Mouse (Mus musculus) adrenal gland, adult (tissue): Measurements from ENCODE around the gene Ebf3.
A peak's percentile ranks its signal among the peaks of the same experiment; 100 is the strongest.

Source experiments
- DNase-seq, 2 experiments: peaks; one replicate each; pipeline ENCODE4 v3.0.0; 2022 to 2023; ENCODE audit warnings: low spot score in 1 of 2; ENCODE audit not compliant: inconsistent age in 2 of 2

The Ebf3 gene

GRCm38 (mm10) chr7:137312166-137312932 is 1.9 kb downstream of the Ebf3 start:
- peak in 1 of 2 experiments; percentile 55 for DNase-seq

- DNase-seq: peak in 1 of 2 experiments; percentile 49
These were observed 2.7 kb downstream of the Ebf3 start for GRCm38 (mm10) chr7:137311341-137312110.

DNA sequence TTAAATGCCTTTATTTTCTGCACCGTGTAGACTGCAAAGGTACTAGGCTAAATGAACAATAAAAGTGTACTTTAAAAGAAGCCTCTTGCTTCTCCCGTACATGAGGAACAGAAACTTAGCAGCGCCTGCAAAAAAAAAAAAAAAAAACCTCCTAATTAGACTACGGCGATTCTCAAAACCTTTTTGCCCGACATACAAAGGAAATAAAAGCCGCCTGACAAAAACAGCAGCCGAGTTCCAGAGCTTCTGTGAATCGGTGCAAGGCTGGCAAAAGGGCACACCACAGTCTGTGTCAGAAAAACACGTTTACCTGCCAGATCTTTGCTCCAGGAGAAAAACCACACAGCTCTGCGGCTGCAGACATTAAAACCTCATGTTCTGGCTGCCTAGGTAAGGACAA is 3.4 kb downstream of the Ebf3 start:
- no peak for DNase-seq

GRCm38 (mm10) chr7:137310091-137310761 is 4.0 kb downstream of the Ebf3 start:
- DNase-seq: peak in 1 of 2 experiments; percentile 55

GRCm38 (mm10) chr7:137309071-137310066 is 4.9 kb downstream of the Ebf3 start:
- DNase-seq: peak in 1 of 2 experiments; percentile 48

DNA sequence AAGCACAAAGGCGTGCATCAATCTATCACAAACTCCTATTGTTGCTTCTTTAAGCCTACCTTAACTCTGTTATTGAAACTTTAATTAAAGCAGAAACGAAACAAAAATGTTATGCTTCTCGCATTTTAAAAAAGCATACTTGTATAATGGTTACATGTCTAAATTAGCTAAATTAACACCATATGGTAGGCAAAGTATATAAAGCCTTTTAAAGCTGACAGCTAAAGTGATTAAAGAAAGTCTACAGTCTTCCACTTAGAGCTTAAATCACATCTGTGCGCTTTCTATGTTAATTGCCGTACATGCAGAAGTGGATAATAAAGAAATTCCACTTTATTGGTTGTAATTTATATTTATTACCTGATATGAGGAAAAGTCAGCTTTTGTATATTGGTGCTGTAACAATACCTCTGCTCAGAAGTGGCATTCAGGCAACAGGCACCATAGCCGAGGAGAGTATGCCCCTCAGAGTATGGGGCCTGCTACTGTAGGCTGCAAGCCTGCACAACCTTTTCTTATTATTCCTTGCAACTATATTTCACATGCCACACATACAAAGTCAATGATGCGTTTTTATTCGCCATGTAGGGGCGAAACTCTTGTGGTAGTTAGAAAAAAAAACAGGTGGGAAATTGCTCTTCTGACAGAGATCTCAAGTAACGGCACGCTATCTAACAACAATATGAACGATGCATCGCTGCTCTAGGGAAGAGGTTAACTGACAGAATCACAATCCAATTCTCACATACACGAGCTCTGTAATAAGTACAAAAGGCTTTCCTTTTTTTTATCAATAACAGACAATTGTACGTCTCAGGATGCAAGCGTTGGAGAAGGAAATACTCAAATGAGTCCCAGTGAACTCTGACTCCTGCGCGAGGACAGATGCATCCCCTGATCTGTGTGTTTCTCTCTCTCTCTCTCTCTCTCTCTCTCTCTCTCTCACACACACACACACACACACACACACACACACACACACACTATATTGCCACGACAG is 5.9 kb downstream of the Ebf3 start:
- DNase-seq: peak in 1 of 2 experiments; percentile 19

DNA sequence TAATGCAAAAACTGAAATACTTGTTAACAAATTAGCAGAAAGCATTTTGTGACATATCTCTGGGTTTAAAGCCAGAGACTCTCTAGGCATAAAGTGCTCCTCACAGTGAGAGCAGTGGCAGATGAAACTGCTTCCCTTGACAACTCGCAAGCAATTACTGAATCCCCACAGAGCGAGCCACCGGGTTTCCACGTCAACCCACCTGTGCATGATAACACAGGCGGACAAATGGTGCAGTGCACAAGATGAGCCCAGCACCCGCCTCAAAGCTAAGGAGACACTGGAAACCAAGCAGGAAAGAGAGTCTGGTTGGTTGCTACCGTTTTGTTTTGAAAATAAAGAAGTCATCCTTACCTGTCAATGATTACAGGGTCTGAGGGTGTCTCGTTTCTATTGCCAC is 7.1 kb downstream of the Ebf3 start:
- DNase-seq: no peak

DNA sequence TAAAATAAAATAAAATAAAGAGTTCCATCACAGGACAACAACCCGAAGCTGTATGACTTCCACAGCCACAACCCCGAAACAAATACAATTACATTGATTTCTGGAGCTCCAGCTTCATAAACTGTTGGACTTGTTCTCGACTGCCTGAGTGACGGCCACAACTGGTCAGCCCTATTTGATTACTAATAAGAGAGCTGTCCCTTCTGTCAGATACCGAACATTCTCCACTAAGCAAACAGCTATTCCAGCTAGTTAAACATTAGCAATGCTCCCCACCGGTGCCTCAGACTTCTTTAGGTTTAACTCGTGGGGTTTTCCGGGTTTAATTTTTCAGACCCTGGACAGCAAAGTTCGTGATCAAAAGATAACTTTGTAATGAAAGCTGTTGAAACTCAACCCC is 8.1 kb downstream of the Ebf3 start:
- no peak for DNase-seq

DNA sequence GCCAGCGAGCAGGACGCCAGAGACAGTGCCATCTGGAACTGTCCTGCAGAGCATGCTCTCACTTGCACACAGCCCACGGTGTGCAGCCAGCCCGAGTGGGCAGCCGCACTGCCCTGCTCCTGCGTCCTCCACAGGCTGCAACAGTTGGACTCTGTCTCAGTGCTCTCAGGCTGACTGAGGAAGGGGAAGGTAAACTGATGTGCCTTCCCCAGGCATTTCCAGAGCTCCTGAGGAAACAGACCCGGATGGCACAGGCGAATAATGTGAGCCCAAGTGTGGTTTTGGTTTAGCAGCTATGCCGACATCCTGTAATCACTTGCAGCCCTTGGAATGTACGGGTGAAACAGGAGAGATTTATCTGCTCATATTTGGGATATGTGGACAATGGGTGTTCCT is 10.5 kb downstream of the Ebf3 start:
- peak in 1 of 2 experiments; percentile 22 for DNase-seq

DNA sequence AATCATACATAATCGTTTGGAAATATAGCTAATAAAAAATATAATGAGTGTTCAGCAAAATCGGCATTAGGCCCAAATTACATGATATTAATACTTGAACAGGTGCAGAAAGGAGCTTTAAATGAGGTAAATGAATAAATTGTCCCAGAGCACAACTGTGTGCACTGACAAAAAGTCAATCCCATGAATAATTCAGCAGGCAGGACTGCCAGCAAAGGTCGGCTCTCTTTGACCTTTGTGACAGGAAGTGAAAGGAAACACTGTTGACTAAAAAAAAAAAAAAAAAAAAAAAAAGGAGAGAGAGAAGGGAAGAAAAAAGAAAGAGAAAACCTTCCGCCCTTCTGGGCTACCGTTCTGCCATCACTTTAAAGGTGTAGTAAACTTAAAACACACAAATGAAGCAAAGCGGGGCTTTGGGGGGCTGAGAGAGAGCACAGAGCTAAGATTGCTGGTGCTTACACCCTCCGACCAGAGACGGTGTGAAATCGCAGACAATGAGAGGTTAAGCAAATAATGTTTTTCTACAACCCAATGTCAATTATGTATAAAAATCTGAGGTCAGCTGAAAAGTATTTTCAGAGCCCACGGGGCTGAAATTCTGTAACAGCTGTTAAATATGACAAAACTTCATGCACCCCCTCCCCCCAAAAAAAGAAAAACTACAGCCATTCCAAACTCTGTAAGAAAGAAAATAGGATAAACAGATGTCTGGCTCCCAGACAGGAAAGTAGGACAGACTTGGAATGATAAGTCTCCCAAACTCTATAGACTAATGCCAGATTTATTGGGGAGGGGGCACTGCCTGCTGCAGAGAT is 11.1 kb downstream of the Ebf3 start:
- DNase-seq: no peak

DNA sequence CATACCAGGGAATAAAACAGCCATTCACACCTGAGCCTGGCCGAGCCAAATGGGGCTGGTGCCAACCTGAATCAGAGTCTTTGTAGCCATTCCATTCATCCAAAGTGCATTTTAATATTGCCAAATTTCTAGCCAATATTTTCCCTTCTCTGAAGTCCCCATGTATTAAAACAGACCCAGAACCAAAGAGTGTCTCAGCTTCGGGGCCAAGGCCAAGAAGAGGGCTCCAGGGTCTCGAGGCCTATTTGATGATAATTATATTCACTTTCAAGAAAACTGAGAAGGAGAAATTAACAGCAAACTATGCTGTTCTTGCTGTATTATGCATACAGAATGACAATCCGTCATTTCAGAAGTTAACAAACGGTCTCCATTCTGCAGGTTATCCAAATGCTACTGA is 12.1 kb downstream of the Ebf3 start:
- no peak for DNase-seq

GRCm38 (mm10) chr7:137301329-137301751 is 12.9 kb downstream of the Ebf3 start:
- peak; percentile 31 to 40 for DNase-seq

DNA sequence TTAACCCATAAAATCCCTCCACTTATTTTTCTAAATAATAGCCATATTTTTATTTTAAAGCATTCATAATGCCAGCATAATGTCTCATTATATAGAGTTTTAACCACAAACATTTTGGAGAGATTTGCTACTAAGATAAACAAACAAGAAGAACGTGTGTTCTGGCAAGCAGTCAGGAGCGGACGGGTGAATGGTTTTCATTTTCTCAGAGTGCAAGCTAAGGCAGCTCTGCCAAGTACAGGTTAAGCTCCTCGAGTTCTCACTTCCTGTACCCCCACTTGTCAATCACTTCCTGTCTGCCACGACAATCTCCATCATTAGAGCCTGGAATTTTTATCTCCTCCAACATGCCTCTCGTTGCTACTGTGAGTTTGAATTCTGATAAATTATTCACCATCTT is 13.4 kb downstream of the Ebf3 start:
- DNase-seq: no peak

GRCm38 (mm10) chr7:137300169-137300568 is 14.1 kb downstream of the Ebf3 start:
- no peak for DNase-seq

GRCm38 (mm10) chr7:137297594-137298381 is 16.5 kb downstream of the Ebf3 start:
- DNase-seq: peak in 1 of 2 experiments; percentile 32

DNA sequence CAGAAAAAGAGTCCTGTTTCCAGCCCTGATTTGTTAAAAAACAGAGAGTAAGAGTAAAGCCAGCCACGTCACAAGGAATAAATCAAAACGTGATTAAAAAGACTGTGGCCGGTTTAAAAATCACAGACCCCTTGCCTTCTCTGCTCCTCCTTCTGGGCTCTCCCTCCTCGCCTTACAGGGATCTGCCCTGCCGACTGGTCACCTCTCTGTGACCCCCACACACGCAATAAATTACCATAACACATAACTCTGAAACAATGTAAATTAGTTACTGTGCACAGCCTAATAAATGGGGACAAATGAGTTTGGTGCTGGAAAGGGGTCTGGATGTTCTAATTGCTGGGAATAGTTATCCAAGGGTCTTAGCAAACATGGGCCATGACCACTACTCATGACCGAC is 17.1 kb downstream of the Ebf3 start:
- no peak for DNase-seq

DNA sequence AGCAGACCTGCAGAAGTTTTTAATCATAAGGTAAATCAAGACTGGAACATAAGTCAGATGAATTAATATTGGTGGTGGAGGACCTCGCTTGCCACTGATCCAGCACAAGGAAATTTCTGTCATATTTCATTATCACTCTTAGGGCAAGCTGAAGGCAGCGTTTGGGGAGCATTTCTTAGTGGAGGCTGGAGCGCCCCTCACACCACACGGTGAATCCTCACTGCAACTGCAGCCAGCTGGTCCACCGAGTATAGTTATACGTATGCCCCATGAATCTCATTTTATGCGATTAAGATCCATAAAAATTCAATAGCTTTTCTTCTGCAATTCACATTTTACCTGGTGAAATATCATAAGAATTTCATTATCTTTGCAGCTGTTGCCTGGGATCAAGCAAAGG is 18.6 kb downstream of the Ebf3 start:
- DNase-seq: no peak

DNA sequence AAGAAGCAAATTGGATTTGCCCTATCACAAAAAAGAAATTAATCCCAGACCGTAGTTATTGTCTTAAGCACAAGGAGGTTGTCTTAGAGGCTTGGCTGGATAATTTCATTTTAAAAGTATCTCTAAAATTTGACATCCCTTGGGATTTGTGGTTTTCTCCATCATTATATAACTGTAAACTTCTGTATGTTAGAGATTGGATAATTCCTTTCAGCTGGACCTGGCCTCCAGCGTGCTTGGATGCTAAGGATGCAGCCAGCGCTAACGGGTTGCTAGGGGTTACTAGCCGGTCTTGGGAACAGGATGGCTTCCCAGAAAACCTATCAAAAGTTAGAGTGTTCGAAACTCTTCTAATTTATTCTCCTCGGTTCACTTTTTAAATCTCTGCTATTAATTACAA is 19.8 kb downstream of the Ebf3 start:
- no peak for DNase-seq
